Mouse (Mus musculus): ENCODE measurements around the gene Fgfr2. TPM values are rescaled to one million over a fixed set of nuclear protein-coding genes. Genes with fewer than 3 reads are reported as not detected.
A peak's percentile ranks its signal among the peaks of the same experiment; 100 is the strongest.

The Fgfr2 gene
- polyA plus RNA-seq, 1 experiment from 2014 or later = 93.4 TPM

DNA sequence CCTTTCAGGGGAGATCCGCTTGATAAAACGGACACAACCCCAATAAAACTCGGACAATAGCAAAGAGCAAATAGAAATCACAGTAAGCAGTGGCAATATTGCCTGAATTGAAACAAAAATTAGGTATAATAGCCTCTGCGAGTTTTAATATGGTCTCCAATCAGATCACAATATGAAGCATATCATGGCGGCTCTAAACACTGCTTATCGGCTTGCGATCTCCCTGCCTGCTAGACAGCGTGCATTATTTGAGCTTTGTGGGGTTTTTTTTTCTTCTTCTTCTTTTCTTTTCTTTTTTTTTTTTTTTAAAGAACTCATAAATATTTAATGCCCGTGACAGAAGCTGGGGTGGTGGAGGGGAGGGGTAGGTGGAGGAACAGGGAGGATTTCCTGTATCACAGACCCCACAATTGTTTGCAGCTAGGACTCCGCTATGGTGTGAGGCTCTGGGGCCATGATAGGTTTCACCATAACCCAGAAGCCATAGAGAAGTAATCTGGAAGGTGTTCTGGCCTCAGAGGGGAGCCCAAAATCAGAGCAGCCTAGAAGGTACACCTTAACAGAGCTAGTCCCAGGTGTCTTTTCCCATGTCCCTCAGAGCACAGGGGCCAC is 1334.4 kb downstream of the Fgfr2 start:
- H3K9ac ChIP-seq (ENCODE audit: low read length) = no peak overlapping the region
- no peaks in the 10 kb centered on the region for H3K9me3 ChIP-seq (replicated peaks; ENCODE audit: control insufficient read depth, low read length)
- no peak overlapping the region for H3K27ac ChIP-seq (ENCODE audit: low read length)
- H3K4me2 ChIP-seq (ENCODE audit: low read depth, low read length) = no peak overlapping the region
- no peaks in the 10 kb centered on the region for H3K4me1 ChIP-seq (ENCODE audit: control insufficient read depth, insufficient read depth, low read length)
- no peaks in the 10 kb centered on the region for H3K27me3 ChIP-seq (ENCODE audit: control insufficient read depth, insufficient read depth, low read length)
- no peaks in the 10 kb centered on the region for H3K36me3 ChIP-seq (ENCODE audit: control insufficient read depth, insufficient read depth, low read length)
- H3K4me3 ChIP-seq (replicated peaks; ENCODE audit: low read length) = no peak overlapping the region
- WGBS = 78% methylated on average over 10 of the region's 10 CpGs
- no peak for ATAC-seq (ENCODE audit: insufficient read depth, low FRiP score)

DNA sequence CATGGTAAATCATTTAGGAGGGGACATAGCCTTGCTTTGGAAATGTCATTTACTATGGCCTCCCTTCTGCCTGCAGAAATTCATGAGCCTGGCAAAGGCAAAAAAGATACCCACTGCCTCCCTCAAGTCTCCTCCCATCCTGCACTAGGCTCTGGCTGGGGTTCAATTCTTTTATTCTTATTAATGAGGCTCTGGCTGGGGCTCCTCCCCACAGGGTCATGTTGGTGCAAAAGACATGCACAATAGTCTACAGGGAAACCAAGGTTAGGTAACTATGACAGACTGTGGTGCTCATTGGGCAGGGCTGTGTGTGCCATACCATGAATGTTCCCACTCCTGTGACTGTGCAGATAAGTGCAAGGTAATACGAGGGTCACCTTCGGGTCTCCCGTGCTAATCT is 1337.4 kb downstream of the Fgfr2 start:
- Histone ChIP-seq H3K36me3 (ENCODE audit: control insufficient read depth, insufficient read depth, low read length) (no peaks in the 10 kb centered on the region), H3K27me3 (ENCODE audit: control insufficient read depth, insufficient read depth, low read length) (no peaks in the 10 kb centered on the region), H3K27ac (ENCODE audit: low read length) (no peak overlapping the region), H3K9me3 (replicated peaks; ENCODE audit: control insufficient read depth, low read length) (no peaks in the 10 kb centered on the region), H3K4me3 (replicated peaks; ENCODE audit: low read length) (no peak overlapping the region), H3K9ac (ENCODE audit: low read length) (no peak overlapping the region), H3K4me2 (ENCODE audit: low read depth, low read length) (no peak overlapping the region), H3K4me1 (ENCODE audit: control insufficient read depth, insufficient read depth, low read length) (no peaks in the 10 kb centered on the region)
- 95% methylated on average over 3 of the region's 3 CpGs for WGBS
- ATAC-seq (ENCODE audit: insufficient read depth, low FRiP score) = no peak

DNA sequence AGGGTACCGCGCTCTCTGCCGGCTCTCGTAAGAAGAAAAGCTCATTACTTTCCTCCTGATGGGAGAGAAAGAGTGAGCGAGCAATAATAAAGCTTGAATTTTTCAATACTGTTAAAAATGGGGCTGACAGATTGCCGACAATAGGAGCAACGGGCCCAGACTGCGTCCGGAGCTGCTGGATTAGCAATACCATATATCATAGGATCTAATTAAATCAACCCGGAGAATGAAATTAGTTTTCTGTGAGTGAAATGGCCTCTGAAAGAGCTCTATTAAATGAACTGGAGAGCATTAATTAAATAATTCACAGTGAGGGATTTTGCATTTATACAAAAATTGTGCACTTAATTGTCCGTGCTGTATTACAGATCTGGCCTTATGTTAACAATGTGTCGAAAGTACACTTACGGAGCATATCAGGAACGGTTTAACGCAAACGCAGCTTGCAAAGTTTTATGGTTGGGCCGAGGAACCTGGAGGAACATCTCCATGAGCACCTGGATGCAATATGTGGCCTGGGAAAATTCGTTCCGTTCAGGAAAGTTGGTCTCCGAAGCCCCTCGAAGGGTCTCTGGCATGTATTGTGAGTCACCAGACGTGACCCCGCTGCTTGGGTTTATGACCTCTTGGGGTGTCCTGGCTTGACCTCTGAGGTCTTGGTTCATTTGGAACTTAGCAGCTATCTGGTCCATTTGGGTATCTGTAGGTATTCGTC is 1344.7 kb downstream of the Fgfr2 start:
- H3K4me1 ChIP-seq (ENCODE audit: control insufficient read depth, insufficient read depth, low read length) = no peaks in the 10 kb centered on the region
- no peaks in the 10 kb centered on the region for H3K36me3 ChIP-seq (ENCODE audit: control insufficient read depth, insufficient read depth, low read length)
- H3K9ac ChIP-seq (ENCODE audit: low read length) = no peak overlapping the region
- H3K9me3 ChIP-seq (replicated peaks; ENCODE audit: control insufficient read depth, low read length) = no peaks in the 10 kb centered on the region
- H3K4me2 ChIP-seq (ENCODE audit: low read depth, low read length) = no peak overlapping the region
- 72% methylated on average over 24 of the region's 24 CpGs for WGBS
- H3K27ac ChIP-seq (ENCODE audit: low read length) = no peak overlapping the region
- peaks cover 2% of the 10 kb centered on the region; the same call in 1 of the 2 replicates for H3K27me3 ChIP-seq (ENCODE audit: control insufficient read depth, insufficient read depth, low read length)
- no peak overlapping the region for H3K4me3 ChIP-seq (replicated peaks; ENCODE audit: low read length)
- ATAC-seq (ENCODE audit: insufficient read depth, low FRiP score) = no peak

DNA sequence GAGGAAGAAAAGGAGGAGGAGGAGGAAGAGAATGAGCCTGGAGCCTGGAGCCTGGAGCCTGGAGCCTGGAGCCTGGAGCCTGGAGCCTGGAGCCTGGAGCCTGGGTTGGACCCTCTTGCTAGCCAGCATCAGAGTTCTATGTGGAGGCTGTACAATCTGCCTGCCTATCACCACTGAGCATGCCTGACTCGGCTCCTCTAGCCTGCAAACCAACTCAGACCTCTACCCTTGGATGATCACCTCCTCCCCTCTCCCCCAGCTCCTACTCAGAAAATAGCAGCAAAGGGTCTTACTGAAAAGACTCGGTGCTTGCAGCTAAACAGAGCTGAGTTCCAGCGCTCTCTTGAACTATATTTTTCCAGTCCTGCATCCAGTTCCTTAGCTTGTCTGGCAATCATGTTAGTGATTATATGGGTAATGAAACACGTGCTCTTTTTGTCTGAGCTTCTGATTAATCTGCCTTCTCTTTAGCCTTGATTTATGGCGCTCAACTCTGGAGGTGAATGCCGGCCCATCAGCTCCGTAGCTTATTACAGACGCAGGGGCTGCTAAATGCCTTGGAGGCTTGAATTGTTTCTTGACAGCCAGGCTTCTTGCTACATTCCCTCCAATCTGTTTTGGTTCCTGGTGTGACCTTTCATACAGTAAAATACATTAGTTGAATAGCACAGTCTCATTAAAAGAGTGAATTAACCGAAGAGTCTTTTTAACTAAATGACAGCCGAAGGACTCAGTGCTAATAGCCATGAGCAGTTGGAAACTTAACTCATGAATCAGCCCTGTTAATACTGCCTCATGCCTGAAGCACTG is 1345.5 kb downstream of the Fgfr2 start:
- Histone ChIP-seq H3K4me3 (replicated peaks; ENCODE audit: low read length) (no peak overlapping the region), H3K9me3 (replicated peaks; ENCODE audit: control insufficient read depth, low read length) (no peaks in the 10 kb centered on the region), H3K27me3 (ENCODE audit: control insufficient read depth, insufficient read depth, low read length) (peaks cover 2% of the 10 kb centered on the region; the same call in 1 of the 2 replicates), H3K36me3 (ENCODE audit: control insufficient read depth, insufficient read depth, low read length) (no peaks in the 10 kb centered on the region), H3K4me1 (ENCODE audit: control insufficient read depth, insufficient read depth, low read length) (no peaks in the 10 kb centered on the region), H3K4me2 (ENCODE audit: low read depth, low read length) (no peak overlapping the region), H3K9ac (ENCODE audit: low read length) (no peak overlapping the region), H3K27ac (ENCODE audit: low read length) (no peak overlapping the region)
- no peak for ATAC-seq (ENCODE audit: insufficient read depth, low FRiP score)
- WGBS = 34% methylated on average over 10 of the region's 10 CpGs

DNA sequence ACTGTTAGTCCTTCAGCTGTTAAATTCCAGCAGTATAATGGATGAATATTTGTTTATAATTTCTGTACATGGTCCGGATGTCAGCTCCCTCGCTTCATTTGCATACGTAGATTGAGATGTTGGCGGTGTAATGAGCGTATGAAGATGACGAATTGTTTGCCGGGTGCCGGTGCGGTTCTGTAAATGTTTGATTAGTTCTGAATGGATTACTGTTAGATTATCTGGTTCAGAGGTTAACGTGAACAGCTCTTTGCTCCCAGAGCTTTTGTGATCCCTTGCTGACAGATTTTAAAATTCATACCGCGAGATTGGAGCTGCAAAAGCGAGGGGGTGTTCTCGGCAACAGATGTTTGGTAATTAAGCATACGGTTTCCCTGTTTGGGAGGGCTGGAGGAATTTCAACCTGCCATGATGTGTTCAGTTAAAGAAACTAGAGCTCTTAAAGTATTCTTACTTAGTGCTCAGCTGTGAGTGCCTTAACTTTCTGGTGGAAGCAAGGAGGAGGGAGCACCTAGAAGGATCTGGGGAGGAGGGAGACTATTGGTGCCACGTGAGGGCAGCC is 1346.9 kb downstream of the Fgfr2 start:
- H3K36me3 ChIP-seq (ENCODE audit: control insufficient read depth, insufficient read depth, low read length) = no peaks in the 10 kb centered on the region
- H3K4me1 ChIP-seq (ENCODE audit: control insufficient read depth, insufficient read depth, low read length) = no peaks in the 10 kb centered on the region
- WGBS = 37% methylated on average over 16 of the region's 16 CpGs
- ATAC-seq (ENCODE audit: insufficient read depth, low FRiP score) = no peak
- peaks cover 2% of the 10 kb centered on the region; the same call in 1 of the 2 replicates for H3K27me3 ChIP-seq (ENCODE audit: control insufficient read depth, insufficient read depth, low read length)
- H3K9me3 ChIP-seq (replicated peaks; ENCODE audit: control insufficient read depth, low read length) = no peaks in the 10 kb centered on the region
- no peak overlapping the region for H3K4me3 ChIP-seq (replicated peaks; ENCODE audit: low read length)
- no peak overlapping the region for H3K27ac ChIP-seq (ENCODE audit: low read length)
- H3K4me2 ChIP-seq (ENCODE audit: low read depth, low read length) = 0 out of 2 replicates have a peak overlapping the region, but pooled peaks have one; percentile 2
- no peak overlapping the region for H3K9ac ChIP-seq (ENCODE audit: low read length)

DNA sequence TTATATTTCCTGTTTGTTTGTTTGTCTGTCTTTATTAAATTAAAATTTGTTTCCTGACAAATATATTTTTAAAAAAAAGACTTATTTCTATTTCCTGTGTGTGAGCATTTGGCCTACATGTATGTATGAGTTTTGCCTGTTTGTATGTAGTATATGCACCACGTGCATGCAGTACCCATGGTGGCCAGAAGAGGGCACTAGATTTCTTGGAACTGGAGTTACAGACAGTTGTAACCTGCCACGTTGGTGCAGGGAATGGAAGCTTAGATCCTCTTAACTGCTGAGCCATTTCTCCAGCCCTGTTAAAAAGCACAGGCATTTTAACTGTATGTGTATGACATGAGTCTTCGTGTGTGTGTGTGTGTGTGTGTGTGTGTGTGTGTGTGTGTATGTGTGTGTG is 1365.2 kb downstream of the Fgfr2 start:
- H3K4me2 ChIP-seq (ENCODE audit: low read depth, low read length) = no peak overlapping the region
- no peak for ATAC-seq (ENCODE audit: insufficient read depth, low FRiP score)
- no peak overlapping the region for H3K27ac ChIP-seq (ENCODE audit: low read length)
- H3K27me3 ChIP-seq (ENCODE audit: control insufficient read depth, insufficient read depth, low read length) = no peaks in the 10 kb centered on the region
- no peaks in the 10 kb centered on the region for H3K36me3 ChIP-seq (ENCODE audit: control insufficient read depth, insufficient read depth, low read length)
- no peak overlapping the region for H3K9ac ChIP-seq (ENCODE audit: low read length)
- WGBS = 91% methylated on average over 3 of the region's 3 CpGs
- peaks cover 6% of the 10 kb centered on the region; the same call in 1 of the 2 replicates for H3K9me3 ChIP-seq (replicated peaks; ENCODE audit: control insufficient read depth, low read length)
- no peak overlapping the region for H3K4me3 ChIP-seq (replicated peaks; ENCODE audit: low read length)
- H3K4me1 ChIP-seq (ENCODE audit: control insufficient read depth, insufficient read depth, low read length) = no peaks in the 10 kb centered on the region

DNA sequence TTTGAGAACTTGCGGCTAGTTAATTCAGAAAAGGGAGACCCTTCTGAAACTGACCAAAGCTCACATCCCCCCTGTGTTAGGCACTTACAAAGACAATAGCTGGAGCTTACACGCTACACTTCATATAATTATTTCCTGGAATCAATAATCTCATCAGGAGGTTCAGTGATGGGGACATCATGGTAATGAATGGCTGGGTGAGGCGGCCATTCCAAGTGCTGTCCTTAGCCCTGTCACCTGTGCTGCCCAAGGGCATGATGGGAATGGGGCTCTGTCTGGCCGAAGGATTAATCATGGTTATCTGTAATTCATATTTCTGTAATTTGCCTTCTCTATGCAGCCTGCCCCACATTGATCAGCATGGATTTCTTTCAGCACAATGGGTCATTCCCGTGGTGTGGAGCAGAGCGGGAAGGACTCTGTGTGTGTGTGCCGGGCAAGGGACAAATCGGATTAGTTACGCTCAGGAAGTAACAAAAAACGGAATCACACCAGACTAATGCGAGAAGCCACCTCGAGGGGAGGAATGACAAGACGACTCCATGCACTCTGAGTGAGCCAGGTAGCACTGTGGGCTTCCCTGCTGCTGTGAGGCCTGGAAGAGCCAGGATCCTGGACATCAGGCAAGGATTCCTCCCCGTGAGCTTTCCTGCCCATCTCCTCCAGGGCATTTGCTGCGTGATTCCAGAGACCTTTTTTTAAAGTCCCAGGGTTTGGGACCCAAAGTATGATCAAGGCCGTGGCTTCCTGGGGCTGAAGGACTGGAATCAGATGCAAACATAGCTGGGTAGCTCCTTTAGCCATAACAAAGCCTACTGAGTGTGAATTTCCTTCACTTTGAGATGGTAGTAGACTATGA is 1375.8 kb downstream of the Fgfr2 start:
- no peak for ATAC-seq (ENCODE audit: insufficient read depth, low FRiP score)
- Histone ChIP-seq H3K9me3 (replicated peaks; ENCODE audit: control insufficient read depth, low read length) (no peaks in the 10 kb centered on the region), H3K36me3 (ENCODE audit: control insufficient read depth, insufficient read depth, low read length) (no peaks in the 10 kb centered on the region), H3K4me1 (ENCODE audit: control insufficient read depth, insufficient read depth, low read length) (no peaks in the 10 kb centered on the region), H3K4me3 (replicated peaks; ENCODE audit: low read length) (no peak overlapping the region), H3K27ac (ENCODE audit: low read length) (no peak overlapping the region), H3K27me3 (ENCODE audit: control insufficient read depth, insufficient read depth, low read length) (peaks cover 5% of the 10 kb centered on the region; the same call in 1 of the 2 replicates), H3K4me2 (ENCODE audit: low read depth, low read length) (no peak overlapping the region), H3K9ac (ENCODE audit: low read length) (no peak overlapping the region)
- 67% methylated on average over 16 of the region's 16 CpGs for WGBS

DNA sequence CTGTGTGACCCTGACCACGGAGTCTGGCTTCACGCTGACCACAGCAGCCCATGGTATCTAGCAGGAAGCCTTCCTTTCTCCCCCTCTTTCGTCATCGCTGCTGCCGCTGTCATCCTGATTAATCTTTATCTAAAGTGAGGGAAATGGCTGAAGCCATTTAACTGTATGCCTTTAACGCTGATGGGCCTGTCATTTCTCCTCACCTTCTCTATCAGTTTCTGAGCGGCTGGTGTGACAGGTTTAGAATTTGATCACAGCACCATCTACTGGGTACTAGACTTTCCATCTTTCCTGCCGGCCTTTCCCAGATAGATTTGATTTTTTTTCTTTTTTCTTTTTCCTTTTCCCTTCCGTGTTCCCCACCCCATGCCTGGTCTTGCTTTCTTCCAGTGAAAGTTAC is 1376.4 kb downstream of the Fgfr2 start:
- Histone ChIP-seq H3K36me3 (ENCODE audit: control insufficient read depth, insufficient read depth, low read length) (no peaks in the 10 kb centered on the region), H3K4me1 (ENCODE audit: control insufficient read depth, insufficient read depth, low read length) (no peaks in the 10 kb centered on the region), H3K27ac (ENCODE audit: low read length) (no peak overlapping the region), H3K9me3 (replicated peaks; ENCODE audit: control insufficient read depth, low read length) (no peaks in the 10 kb centered on the region), H3K9ac (ENCODE audit: low read length) (no peak overlapping the region), H3K27me3 (ENCODE audit: control insufficient read depth, insufficient read depth, low read length) (peaks cover 5% of the 10 kb centered on the region; the same call in 1 of the 2 replicates), H3K4me3 (replicated peaks; ENCODE audit: low read length) (no peak overlapping the region), H3K4me2 (ENCODE audit: low read depth, low read length) (no peak overlapping the region)
- ATAC-seq (ENCODE audit: insufficient read depth, low FRiP score) = no peak
- WGBS = 14% methylated on average over 9 of the region's 9 CpGs

Measured in stomach, embryonic 16.5 days (tissue).